Mouse (Mus musculus) urinary bladder, postnatal 4 days (tissue): ENCODE results near the gene Prp2.
"Not testable (repeated sequence)": the region's sequence is repeated elsewhere in the genome, so short reads cannot be mapped to it uniquely, and the experiment has no call there.

Source experiments
- DNase-seq, 2 experiments: peaks; one replicate each; pipeline ENCODE4 v3.0.0; 2021 to 2022; ENCODE audit warnings: low spot score in 2 of 2

Gene Prp2

DNA sequence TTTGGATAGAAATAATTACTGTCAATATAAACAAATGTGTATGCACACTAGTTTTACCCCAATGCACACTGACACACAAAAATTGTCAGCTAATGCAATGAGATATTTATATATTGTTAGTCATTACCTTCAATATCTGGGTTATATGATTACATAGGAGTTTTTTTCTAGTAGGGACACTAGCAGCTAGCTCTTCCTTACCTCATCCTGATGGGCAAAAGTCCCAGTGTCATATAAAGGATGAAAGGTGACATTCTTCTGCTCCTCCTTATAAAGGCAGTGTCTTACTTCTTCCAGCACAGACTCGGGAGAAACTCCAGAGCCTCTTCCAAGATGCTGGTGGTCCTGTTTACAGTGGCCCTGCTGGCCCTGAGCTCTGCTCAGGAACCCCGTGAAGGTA is at the start of gene Prp2:
Prp2 (plus strand) TSS at position 301 of the 400 bp plus-strand sequence.
- DNase-seq: not testable (repeated sequence)

DNA sequence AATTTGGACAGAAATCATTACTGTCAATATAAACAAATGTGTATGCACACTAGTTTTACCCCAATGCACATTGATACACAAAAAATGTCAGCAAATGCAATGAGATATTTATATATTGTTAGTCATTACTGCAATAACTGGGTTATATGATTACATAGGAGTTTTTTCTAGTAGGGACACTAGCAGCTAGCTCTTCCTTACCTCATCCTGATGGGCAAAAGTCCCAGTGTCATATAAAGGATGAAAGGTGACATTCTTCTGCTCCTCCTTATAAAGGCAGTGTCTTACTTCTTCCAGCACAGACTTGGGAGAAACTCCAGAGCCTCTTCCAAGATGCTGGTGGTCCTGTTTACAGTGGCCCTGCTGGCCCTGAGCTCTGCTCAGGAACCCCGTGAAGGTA is 26.2 kb upstream of the Prp2 start, which contains the start of gene Prh1:
Prh1 (plus strand) TSS at position 301 of the 400 bp plus-strand sequence.
- DNase-seq: not testable (repeated sequence)

DNA sequence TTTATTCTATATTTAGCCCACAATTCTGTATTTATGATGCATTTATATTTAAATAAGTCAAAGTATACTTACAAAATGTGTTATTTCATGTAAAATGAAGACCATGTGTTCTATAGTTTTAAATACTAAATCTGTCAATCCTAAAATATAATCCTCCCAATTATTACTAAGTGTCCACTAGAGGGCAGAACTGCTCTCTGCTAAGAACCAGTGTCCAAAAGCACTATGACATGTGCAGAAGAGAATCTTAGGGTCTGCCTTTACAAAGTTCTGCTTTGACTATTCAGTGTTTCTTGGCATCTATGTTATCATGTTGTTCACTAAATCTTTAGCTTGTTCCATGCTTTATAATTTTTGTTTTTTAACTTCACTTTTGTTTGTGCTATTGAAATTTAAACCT is 53.7 kb downstream of the Prp2 start:
- DNase-seq: no peak
